Mouse (Mus musculus): ENCODE data around the gene Cntf.
"Not testable (repeated sequence)": the region's sequence is repeated elsewhere in the genome, so short reads cannot be mapped to it uniquely, and the experiment has no call there.

Gene Cntf

DNA sequence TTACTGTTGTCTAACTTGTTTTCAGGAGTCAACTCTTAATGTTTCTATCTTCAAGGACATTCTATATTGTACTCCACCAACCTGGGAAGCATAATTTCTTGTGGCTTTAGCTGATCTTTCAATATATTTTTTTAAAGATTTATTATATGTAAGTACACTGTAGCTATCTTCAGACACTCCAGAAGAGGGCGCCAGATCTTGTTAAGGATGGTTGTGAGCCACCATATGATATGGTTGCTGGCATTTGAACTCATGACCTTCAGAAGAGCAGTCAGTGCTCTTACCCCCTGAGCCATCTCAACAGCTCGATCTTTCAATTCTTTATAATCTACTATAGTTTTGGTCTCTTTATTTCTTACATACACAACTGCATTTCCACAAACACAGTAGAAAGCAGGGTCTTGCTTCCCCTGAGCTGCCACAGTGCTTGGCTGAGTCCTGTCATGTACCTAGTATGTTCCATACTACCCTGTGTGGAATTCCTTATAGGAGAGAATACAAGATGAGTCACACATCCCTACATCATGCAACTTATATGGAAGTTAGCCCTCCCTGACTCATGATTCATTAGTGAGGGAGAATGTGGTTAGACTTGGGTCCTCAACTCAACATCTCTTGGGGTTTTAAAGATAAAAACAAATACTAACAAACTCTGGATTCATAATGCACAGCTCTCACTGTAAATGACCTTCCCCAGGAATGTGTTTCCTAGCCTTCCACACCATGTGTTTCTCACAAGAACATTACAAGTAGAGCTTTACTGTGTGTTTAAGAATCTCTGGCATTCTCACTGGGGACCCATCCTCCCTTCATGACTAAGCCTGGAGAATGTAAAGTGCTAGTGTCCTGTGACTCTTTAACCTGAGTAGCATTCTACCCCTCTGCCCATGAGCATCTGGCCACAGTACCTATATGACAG, 3.0 kb downstream of the Cntf start:
- no peak for DNase-seq (ENCODE audit: low read depth, low spot score)

DNA sequence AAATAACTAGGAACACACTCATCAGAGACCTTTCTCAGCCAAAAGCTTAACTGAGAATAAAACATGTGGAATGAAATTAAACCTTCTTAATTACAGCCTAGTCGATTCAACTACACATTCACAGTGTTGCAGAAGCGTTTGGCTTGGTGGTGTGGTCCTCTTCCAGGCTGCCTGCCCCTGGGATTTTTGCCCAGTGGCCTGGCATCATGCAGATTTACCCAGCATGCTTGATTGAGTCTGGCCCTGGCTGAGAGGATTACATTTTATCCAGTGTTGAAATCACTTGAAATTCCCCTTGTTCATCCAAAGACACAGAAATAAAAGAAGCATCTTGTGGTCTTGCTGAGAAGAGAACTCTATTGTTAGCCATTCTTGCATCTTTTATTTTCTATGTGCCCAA, 5.8 kb downstream of the Cntf start:
- no peak for DNase-seq (ENCODE audit: low read depth, low spot score)

DNA sequence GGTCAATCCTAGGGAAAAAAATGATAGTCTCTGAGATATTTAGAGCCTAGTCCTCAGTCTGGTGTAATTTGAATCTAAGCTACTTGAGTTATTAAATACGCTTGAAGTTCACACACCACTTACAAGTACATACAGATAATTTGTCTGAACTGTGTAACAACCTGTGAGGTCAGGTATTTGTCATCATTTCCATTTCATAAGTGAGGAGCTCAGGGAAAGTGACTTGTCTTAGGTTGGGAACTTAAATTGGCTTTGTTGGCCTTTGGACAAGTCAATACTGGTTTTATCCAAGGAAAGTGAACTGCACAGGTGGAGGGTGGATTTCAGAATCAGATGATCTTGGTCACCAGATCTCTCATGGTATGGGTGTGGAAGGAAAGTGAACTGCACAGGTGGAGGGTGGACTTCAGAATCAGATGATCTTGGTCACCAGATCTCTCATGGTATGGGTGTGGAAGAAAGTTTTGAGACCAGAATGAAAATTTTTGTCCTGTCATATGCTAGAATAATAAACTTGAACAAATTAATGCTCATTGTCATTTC, 6.4 kb downstream of the Cntf start:
- DNase-seq (ENCODE audit: low read depth, low spot score): no peak

DNA sequence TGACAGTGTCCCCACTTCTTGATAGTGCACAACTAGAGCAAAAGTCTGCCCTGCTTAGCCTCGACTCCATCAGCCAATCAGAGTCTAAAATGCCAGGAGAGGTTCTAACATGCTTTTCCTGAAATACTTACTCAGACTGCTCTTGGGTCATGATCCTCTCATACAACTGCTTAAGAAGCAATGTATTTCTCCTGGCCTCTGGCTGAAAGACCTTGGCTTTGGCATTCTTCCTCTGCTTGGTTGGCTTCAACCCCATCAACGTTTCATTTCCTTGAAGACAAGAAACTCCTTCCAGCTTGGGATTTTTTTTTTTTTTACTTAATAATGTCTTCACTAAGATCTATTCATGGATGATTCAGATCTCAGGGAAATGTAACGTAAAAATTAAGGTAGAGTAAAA, 9.1 kb downstream of the Cntf start:
- no peak for DNase-seq (ENCODE audit: low read depth, low spot score)

DNA sequence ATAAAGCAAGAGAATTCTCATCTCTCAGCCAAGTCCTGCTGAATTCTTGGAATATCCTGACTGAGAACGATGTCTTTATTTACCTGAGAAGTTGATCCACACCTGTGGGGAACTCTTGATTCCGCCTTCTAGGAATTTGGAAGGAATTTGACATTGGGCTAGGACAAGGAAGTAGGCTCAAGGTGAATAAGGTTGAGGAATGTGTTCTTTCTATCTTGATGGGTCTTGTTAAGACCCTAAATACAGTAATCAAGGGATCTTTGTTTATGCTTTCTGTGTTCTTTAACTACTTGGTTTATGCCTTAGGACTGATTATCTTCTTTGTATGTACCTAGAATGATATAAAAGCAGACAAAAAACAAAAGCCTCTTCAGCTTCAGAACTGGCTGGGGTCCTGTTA, 33.5 kb downstream of the Cntf start:
- no peak for DNase-seq (ENCODE audit: low read depth, low spot score)

DNA sequence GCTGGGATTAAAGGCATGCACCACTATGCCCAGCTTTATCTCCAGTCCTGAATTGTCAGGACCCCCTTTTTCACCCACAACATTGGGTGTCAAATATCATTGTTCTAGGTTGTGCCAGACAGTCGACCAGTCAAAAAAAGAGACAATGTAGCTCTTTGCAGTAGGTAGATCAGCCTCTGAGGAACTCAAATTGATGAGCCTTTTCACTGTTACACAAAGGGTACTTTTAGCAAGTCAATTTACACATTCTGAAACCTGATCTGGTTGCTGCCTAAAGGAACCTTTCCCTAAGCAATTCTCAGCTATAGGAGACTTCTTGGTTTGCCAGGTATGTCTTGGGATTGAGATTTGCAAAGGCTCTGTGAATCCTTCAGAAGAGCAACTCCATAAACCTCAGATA, 34.4 kb downstream of the Cntf start:
- no peak for DNase-seq (ENCODE audit: low read depth, low spot score)

DNA sequence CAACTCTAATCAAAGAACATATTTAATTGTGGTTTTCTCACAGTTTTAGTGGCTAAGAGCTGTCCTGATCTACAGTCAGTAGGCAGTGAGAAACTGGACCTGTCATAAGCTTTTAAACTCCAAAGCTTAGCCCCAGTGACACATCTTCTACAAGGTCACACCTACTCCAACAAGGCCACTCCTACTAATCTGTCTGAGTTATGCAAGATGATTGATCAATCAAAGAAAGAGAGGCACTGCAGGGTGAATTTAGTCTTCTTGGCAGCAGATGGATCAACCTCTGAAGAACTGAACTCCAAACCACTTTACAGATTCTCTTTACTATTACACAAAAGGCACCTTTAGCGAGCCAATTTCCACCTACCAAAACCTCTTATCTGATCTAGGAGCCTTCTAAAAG, 39.6 kb downstream of the Cntf start:
- DNase-seq (ENCODE audit: low read depth, low spot score): no peak

DNA sequence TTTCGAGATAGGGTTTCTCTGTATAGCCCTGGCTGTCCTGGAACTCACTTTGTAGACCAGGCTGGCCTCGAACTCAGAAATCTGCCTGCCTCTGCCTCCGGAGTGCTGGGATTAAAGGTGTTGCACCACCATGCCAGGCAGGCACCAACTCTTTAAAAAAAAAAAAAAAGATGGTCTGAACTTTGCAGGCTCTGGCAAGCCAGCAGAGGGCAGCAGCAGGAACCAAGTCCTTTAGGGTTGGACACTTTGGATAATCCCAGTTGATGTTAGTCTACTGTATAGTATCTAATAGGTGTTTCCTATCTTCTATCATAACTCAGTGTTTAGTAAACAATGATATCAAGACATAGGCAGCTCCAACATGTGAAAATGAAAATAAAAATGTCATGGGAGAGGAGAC, 43.1 kb downstream of the Cntf start:
- no peak for DNase-seq (ENCODE audit: low read depth, low spot score)

DNA sequence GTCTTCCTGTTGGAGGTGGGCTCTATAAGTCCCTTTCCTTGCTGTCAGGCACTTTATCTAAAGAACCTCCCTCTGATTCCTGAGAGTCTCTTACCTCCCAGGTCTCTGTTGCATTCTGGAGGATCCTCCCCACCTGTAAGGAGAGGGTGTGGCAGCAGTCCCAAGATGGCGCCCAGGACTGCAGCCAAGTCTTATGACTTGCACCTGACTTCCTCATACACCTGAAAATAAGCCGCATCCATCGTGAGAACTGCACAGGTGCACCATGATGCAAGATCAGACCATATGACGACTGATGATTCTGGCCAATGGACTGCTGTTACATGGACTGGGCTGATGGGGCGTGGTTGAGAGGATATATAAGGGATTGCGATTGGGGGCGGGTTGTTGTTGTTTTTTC, 43.8 kb downstream of the Cntf start:
- not testable (repeated sequence) for DNase-seq (ENCODE audit: low read depth, low spot score)

DNA sequence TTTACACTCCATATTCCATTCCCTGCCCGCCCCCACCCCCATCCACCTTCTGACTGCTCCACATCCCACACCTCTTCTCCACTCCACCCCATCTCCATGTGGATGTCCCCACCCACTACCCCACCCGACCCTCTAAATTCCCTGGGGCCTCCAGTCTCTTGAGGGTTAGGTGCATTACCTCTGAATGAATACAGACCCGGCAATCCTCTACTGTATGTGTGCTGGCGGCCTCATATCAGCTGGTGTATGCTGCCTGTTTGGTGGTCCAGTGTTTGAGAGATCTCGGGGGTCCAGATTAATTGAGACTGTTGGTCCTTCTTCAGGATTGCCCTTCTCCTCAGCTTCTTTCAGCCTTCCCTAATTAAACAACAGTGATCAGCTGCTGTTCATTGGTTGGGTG, 44.5 kb downstream of the Cntf start:
- not testable (repeated sequence) for DNase-seq (ENCODE audit: low read depth, low spot score)

DNA sequence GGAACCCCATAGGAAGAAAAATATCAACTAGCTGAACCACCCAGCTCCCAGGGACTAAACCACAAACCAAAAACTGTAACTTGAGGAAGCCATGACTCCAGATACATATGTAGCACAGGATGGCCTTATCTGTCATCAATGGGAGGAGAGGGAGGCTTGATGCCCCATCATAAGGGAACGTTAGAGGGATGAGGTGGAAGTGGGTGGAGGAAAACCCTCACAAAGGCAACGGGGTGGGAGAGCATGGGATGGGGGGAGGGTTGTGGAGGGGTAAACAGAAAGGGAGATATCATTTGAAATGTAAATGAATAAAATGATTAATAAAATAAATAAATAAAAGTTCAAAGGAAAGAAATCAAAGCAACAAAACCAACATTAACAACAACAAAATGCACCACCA, 45.0 kb downstream of the Cntf start:
- no peak for DNase-seq (ENCODE audit: low read depth, low spot score)

DNA sequence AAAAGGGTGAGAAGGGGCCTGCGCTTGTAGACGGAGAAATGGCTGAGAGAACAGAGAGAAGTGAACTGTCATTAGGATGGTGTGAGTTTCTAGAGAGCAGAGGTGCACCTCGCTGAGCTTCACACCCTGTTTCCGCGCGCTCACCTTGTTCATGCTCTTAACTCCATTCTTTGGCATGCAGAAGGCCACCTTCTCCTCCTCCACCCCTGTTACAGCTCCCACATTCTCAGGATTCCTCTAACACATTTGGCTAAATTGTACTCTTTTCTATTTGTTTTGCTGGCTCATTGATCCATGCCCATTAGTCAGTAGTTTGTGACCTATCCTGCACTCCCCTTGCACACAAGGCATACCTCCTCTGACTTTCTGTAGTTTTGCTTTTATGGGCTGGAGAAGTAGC, 46.2 kb downstream of the Cntf start:
- DNase-seq (ENCODE audit: low read depth, low spot score): no peak
